Mouse (Mus musculus) right cerebral cortex, postnatal 25 days (tissue): ENCODE data around the gene Mrps5.

Source experiments
- DNase-seq: peaks from one replicate; pipeline ENCODE4 v3.0.0; 2022

Gene Mrps5

DNA sequence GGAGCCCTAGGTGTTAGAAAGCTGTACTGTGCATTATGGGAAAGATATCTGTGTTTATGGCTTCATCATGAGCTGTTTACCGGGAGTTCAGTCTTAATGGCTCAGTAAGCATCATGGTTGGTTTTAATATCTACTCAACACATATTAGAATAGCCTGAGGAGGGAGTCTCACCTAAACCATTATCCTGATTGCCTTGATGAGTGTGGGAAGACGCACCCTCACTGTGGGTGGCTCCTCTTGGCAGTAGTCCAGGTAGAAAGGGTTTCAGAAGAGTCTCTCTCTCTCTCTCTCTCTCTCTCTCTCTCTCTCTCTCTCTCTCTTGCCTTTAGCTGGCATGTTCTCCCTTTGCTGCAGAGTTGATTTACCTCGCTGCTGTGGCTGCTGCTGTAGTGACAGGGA is 35.0 kb downstream of the Mrps5 start:
- DNase-seq = no peak

DNA sequence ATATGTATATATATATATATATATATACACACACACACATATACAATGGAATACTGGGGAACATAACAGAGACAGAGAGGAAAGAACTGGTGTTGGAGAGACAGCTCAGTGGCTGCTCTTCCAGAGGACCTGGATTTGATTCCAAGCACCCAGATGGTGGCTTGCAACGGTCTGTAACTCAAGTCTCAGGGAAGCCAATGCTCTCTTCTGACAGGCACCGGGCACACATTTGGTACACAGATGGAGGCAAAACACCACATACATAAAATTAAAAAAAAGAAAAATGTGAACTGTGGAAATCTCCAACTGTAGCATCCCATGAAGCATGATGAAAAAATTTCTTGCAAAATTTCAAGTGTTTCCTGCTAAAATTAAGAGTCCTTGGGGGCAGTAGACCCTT is 37.8 kb downstream of the Mrps5 start:
- no peak for DNase-seq

DNA sequence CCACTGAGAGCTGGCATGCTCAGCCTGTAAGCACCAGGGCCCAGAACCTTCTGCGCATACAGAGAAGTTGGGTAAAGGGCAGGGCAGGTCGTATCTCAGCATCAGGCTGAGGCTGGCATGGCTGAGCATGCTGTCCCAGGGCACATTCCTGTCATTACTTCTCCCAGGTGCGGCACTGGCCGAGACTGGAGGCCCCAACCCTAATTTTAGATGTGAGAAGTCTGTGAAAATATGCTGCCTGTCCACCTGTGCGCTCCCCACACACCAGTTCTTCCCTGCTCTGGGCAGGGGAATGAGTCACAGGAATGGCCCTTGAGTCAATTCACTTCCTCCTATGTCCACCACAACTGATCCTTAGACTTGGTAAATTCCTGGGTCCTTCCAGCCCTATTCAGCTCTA is 38.6 kb downstream of the Mrps5 start:
- DNase-seq = no peak

DNA sequence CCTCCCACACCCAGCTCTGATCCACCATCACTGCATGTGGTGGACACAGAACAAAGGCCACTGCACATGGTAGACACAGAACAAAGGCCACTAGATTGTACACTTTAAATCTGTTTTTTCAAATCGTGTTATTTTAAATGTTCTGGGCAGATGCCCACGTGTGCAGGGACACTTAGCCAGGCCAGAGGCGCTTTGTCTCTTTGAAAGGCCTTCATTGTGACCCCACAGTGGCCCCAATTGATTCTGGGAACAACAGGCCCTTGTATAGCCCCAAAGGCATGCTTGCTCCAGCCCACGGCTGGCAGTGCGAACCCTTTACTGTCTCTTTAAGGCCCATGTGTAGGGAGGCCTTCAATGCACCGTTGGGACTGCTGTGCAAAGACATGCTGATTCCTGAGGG is 40.3 kb downstream of the Mrps5 start:
- DNase-seq = no peak

DNA sequence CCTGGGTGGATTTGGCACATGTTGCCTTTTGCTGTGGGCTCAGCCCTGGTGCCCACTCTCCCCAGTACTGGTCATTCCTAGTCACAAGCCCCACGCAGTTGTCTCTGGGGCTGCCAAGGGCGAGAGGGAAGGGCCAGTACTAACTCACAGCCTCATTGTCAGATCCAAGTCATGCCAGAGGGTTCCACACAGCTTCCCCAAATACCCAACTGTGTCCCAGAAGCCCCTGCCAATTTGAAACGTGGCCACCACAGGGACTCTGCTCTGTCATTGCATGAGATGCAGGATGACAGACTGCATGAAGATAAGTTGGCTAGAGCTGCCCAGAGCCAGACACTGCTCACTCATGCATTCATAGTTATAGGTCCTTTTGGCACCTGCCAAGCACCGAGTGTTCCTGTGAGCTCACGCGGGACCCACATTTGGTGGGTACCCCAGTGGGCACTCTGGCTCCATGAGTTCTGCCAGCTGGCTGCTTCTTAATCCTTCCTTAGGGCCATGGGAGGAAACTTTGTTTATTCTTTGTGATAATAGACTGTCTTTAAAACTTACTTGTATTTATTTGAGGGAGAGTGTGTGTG is 41.1 kb downstream of the Mrps5 start:
- DNase-seq = no peak

DNA sequence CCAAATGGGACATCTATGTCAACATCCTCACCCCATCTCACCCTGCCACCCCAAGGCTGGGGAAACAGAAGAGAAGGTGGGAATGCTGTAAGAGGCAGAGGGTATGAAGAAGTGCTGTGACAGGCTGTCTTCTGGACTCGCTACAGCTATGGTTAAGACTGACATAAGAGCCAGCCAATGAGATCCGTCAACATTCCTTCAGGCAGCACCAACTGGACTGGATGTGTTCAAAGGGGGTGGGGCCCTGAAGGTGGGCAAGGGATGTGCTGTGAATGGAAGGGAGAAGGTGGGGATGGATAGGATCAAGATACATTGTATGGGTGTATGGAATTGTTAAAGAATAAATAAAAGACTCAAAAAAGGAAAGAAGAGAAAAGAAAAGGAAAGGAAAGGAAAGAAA is 45.6 kb downstream of the Mrps5 start:
- DNase-seq = no peak

DNA sequence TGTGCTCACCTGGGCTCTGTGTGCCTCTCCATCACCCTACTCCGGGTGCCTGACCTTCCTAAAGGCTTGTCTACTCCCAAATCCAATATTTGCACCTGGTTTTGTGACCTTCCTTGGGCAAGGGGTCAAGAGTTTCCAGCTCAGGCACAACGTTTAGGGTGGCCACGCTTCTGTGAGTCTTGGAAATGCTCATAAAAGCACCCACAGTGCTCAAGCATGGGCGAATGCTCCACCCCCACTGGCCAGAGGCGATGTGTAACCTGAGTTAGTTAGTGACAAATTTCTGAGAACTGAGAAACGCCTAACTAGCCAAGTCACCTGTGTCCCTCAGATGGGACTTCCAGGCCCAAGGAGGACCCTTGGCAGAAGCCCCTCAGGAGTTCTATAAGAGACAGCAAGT is 48.6 kb downstream of the Mrps5 start:
- DNase-seq = no peak

DNA sequence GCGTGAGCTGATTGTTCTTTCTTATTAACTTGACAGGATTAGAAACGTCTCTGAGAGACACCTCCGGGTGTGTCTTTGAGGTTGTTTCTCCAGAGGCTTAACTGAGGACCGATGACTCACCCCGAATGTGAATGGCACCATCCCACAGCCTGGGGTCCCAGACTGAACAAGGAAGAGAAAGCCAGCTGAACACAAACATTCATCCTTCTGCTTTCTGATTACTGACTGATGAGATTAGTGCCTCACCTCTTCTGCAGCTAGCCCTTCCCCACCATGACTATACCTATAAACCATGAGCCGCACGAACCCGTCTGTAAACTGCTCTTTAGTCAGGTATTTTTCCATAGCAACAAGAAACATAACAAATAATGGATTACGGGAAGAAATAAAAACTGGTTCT is 52.0 kb downstream of the Mrps5 start:
- no peak for DNase-seq

DNA sequence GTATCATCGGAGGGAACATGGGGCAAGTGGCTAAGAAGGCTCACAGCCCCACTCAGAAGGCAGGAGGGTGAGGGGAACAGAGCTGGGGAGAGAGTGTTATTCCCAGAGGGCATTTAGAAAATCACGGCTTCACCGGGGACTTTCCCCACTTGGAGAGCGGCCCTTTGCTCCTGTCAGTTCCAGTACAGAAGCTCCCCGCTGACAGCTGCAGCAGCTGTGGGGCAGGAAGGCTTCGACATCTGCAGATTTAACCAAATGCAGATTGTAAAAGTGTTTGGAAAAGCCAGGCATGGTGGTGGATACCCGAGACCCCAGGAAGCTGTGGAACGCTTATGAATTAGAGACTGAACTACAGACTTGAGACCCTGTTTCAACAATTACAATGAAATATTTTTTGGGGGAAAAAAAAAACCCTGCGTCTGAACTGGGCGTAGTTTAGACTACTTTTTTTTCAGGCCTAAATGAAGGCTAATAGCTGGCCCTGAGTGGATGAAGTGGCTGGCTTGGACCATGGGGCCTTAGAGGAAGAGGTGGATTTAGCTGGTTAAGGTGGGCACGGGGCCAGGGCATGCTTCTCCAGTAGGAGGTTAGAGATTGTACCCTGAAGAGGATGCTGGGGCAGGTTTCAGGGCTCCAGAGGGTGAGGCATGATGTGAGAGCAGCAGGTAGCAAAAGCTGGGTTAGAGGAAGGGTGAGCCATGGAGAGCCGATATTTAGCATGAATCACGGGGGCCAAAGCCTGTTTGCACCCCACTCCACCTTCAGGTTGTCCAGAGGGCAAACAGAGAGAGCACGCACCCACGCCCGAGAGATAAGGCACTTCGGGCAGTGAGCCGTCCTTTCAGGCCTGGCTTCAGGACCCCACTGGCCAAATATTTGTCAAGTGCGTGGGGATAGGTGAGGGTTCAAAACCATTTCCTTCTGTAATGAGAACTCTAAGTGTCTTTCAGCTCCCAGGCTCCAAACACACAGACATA is 57.0 kb downstream of the Mrps5 start:
- no peak for DNase-seq

DNA sequence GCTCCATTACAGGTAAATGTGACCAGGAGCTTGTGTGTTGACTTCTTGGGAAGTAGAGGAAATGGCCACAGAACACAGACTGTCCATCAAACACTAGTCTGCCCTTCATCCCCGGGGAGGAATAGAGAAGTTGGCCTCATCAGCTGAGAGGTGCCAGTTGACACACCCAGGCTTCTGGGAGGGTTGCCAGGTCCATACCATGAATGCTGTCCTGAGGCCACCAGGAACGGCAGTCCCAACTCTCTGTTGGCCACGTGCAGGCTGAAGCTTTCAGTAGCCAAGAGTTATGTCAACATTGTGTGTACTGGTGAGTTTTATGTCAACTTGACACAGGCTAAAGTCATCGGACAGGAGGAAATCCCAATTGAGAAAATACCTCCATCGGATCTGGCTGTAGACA is 59.9 kb downstream of the Mrps5 start:
- DNase-seq = no peak

DNA sequence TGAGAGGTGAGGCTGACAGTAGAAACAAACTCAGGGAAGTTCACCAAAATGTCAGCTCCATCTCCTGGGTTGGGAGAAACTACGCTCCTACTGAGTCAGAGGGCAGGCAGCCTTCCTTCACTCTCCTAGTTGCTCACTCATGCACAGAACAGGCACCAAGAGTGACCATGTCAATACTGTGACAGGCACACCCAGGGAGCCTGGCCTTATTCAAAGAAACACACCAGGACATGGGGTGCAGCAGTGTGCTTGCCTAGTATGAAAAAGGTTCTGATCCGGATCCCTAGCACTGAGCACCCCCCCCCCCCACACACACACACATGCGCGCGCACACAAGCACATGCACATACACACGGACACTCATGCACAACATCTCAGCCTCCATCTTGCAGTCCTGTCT is 61.1 kb downstream of the Mrps5 start:
- no peak for DNase-seq

DNA sequence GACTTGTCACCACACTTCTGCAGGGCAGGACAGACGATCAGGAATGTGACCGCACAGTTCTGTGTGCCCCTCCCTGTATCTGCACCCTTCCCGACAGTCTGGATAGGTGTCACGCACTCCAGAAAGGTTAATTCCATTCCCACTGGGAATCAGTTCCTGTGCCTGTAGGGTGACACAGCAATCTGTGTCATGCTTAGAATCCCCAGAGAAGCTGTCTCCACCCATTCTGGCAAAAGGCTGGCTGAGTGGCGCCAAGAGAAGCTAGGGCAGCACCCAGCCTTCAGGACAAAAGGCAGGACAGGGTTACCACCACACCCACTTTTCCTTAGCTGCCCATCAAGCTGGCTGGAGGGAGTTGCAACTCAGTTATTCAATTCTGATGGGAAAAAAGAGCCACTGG is 62.9 kb downstream of the Mrps5 start:
- no peak for DNase-seq

DNA sequence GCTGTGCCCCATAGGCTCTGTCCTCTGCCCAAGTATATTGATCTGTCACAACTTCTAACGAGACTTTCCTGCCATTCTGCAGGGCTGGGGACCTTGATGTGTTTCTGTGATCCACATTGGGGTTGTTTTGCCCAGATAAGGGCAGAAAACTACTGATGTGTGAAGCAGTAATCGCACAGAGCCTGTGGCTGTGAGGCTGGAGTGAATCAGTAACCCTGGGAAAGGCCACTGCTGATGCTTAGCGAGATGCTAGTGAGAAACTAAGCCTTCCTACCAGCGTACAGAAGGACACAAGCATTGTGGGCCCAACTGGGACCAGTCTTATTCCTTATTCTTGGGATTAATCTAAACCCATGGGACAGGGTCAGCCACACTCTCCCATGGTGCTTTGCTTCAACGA is 64.6 kb downstream of the Mrps5 start:
- DNase-seq = no peak

DNA sequence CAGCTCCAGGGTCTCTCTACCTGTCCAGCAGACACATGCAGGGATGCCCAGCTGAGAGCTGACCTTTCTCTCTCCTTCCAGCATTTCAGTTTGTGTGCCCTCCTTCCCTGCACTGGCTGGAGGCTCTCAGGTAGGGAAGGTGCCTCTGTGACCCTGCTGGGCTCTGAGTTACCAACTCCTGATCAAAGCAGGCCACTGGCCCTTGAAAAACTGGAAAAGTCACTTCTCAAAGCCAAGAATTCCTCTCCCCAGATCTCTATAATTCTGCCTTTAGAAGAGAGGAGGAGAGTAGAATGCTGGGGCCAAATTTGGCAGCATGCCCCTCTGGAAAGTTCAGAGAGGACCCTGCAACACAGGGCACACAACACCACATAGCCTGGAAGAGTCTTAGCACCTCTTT is 65.3 kb downstream of the Mrps5 start:
- no peak for DNase-seq

DNA sequence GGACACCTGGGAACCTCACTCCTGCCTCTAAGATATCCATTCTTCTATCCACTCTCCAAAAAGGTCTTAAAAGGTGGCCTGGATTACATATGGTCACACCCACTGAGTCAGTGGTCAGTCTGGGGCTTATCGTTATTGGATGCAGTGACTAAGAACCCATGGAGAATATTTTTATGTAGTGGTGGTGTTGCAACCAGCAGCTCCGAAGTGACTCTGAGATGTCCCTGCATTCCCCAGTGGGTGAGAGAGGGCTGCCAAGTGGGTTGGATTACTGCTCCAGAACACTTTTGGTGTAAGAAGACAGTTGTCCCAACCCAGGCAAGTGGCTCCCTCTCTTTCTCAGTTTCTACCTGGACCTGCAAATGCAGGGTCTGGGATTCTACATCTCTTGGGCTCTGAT is 65.8 kb downstream of the Mrps5 start:
- no peak for DNase-seq

DNA sequence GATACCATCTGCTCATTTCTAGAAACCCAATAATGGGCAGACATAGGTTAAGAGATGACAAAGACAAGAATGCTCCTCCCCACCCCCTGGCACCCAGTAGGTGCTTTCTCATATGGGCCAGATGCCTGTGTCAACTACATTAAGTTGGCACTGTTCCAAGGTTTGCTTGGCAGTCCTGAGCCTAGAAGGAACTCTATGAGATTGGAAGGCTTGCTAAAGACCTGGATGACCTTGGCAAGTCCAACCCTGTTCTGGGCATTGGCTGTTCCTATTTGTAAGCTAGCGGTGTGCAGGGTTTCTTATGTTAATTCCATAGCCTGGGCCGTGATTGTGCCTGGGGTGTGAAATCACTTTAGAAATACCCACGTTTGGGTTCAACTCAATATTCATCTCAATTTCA is 67.8 kb downstream of the Mrps5 start:
- DNase-seq = no peak

DNA sequence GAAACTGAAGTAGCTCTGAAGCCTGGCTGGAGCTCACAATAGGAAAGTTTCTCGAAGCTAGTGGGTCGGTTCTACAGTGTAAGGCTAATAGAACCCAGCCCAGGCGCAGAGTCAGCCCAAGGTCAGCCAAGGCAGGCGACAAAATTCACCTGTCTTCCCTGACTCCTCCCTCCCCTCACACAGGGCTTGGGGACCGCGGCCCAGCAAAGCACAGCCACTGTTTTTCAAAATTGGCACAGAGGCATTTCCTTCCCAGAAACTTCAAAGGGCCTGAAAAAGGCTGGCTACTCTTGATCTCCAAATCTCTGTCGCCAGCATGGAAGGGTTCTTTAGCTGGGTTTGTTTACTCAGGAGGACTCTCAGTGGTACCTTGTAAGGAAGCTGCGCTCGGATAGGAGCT is 68.4 kb downstream of the Mrps5 start:
- no peak for DNase-seq

DNA sequence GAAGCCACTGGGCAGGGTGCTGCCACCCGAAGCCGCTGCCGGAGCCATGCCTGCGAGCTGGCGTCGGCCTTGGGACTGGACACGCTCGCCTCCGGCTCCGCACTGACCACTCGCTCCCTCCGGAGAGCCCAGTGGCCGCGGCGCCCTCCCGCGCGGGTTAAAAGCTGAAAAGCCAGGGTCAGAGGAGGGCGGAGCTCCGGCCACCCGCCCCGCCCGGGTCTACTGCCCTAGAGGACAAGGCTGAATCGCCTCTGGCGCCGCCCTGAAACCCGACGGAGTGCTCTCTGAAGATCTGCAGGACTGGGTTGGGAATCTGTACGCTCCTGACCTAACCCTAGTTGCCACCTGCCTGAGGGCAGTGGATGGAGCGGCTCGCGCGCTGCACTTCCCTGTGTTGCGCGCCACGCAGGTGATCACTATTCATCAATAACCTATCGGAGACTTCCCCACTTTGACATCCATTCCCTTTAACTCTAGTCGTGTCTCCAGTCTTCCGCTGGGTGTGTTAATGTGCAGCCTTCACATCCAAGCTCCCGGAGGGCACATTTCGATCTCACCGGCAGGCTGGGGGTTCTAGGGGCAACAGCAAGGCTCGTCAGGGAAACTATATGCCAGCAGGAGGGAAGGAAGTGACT is 69.2 kb downstream of the Mrps5 start, which contains the start of gene Mal:
Mal (minus strand) TSS at position 610 of the 635 bp plus-strand sequence.
- DNase-seq = no peak
